19 mouse cellular contexts compared by ENCODE assay signal in genomic region chr16:14506461-14506860, GRCm38 (mm10). TPM values are rescaled to one million over a fixed set of nuclear protein-coding genes. Genes with fewer than 3 reads are reported as not detected.
"Had no signal": no experiment of that assay in that cellular context is flagged by ENCODE, and none has a peak within 500 bp of the region (broad histone marks: within the 10 kb centered on the region; RNA-seq: fewer than 3 reads in every experiment).

No protein-coding gene starts in this region.

- H3K4me3 ChIP-seq: left cerebral cortex, adult 2 months; limb, embryonic 15.5 days; liver, embryonic 12.5 days; midbrain, embryonic 15.5 days; neural tube, embryonic 12.5 days had no signal

- DNase-seq: kidney, postnatal 14 days; lung, embryonic 14.5 days; lung, postnatal 10 days; lung, postnatal 4 days; thymus, adult 18-20 months; thymus, postnatal 14 days had no signal

- H3K9me3 ChIP-seq: limb, embryonic 15.5 days; liver, embryonic 12.5 days; midbrain, embryonic 15.5 days; neural tube, embryonic 12.5 days had no signal

- H3K36me3 ChIP-seq: limb, embryonic 15.5 days; liver, embryonic 12.5 days; midbrain, embryonic 15.5 days; neural tube, embryonic 12.5 days had no signal

- H3K4me2 ChIP-seq: limb, embryonic 15.5 days; liver, embryonic 12.5 days; lung, embryonic 14.5 days; midbrain, embryonic 11.5 days; midbrain, embryonic 15.5 days; neural tube, embryonic 12.5 days had no signal

- H3K27ac ChIP-seq: left cerebral cortex, adult 2 months; limb, embryonic 15.5 days; liver, embryonic 12.5 days; midbrain, embryonic 15.5 days; neural tube, embryonic 12.5 days had no signal

- H3K27me3 ChIP-seq: limb, embryonic 15.5 days; liver, embryonic 12.5 days; midbrain, embryonic 15.5 days; neural tube, embryonic 12.5 days had no signal

- H3K4me1 ChIP-seq: limb, embryonic 15.5 days; liver, embryonic 12.5 days; midbrain, embryonic 15.5 days; neural tube, embryonic 12.5 days had no signal

- H3K9ac ChIP-seq: limb, embryonic 15.5 days; liver, embryonic 12.5 days; lung, embryonic 14.5 days; midbrain, embryonic 15.5 days; neural tube, embryonic 12.5 days had no signal

- ATAC-seq: liver, embryonic 12.5 days; midbrain, embryonic 15.5 days had no signal

RNA-seq across cellular contexts. Expression of gene A630010A05Rik, which starts 55.7 kb away (rescaled TPM):
- total RNA-seq: layer of hippocampus, postnatal 25 days; left cerebral cortex, adult 2 months; left cerebral cortex, postnatal 14 days; megakaryocyte, adult 5-6 weeks; monocyte, adult 5-6 weeks; neutrophil, adult 5-6 weeks had no signal
- polyA plus RNA-seq: limb, embryonic 11.5 days; limb, embryonic 15.5 days; liver, embryonic 12.5 days; liver, embryonic 16.5 days; lung, embryonic 14.5 days; midbrain, embryonic 11.5 days; midbrain, embryonic 15.5 days; neural tube, embryonic 12.5 days had no signal
